Mouse (Mus musculus): ENCODE measurements around the gene Snrnp35. TPM values are rescaled to one million over a fixed set of nuclear protein-coding genes. Genes with fewer than 3 reads are reported as not detected.

Gene Snrnp35
- polyA plus RNA-seq, 1 experiment from 2014 or later, result 33.1 TPM

DNA sequence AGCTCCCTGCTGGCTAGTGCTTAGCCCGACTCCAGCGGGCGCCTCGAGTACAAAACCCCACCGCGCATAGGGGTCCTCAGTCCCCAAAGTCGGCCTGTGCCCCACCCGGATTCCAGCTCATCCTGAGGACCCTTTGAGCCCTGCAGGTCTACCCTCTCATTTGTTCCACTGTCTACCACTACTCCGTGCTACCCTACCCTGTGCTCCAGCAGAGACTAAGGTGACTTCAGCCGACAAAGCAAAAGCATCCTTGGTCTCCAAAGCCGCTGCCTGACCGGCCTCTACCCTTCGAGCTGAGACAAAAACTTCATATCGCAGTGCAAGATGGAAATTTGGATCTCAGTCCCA lies 48.6 kb downstream of the Snrnp35 start:
- no peak for ATAC-seq (ENCODE audit: low FRiP score)
- peak overlapping the region; percentile 82 for H3K4me3 ChIP-seq (replicated peaks)
- H3K27me3 ChIP-seq, result peaks cover 5% of the 10 kb centered on the region; the same call in 1 of the 2 replicates
- H3K9me3 ChIP-seq, result no peaks in the 10 kb centered on the region
- H3K4me1 ChIP-seq, result peaks cover 39% of the 10 kb centered on the region
- 9% methylated on average over 14 of the region's 14 CpGs for WGBS
- peak overlapping the region; percentile 74 for H3K4me2 ChIP-seq
- H3K27ac ChIP-seq, result peak overlapping the region; percentile 82
- H3K9ac ChIP-seq, result peak overlapping the region; percentile 76
- 0 out of 2 replicates have a peak, but pooled peaks cover 3% of the 10 kb centered on the region for H3K36me3 ChIP-seq (replicated peaks)

DNA sequence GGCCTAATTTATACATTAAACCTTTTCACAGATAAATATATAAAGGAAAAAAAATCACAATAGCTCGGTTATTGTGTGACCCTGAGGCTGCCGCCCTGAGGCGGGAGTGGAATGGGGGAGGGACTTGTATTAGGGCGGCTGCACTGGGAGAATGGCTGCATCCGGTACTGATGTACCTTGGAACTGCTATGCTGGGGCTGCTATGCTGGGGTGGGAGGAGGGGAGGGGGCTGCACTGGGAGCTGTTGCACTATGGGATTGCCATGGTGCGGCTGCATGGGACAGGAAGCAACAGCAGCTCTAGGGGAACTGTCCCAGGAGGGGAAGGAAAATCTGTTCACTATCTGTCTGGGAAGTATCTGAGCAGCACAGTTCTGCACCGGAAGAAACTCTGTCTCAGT lies 49.5 kb downstream of the Snrnp35 start:
- Histone ChIP-seq H3K4me3 (replicated peaks) (no peak overlapping the region), H3K27ac (no peak overlapping the region)
- ATAC-seq (ENCODE audit: low FRiP score), result no peak

DNA sequence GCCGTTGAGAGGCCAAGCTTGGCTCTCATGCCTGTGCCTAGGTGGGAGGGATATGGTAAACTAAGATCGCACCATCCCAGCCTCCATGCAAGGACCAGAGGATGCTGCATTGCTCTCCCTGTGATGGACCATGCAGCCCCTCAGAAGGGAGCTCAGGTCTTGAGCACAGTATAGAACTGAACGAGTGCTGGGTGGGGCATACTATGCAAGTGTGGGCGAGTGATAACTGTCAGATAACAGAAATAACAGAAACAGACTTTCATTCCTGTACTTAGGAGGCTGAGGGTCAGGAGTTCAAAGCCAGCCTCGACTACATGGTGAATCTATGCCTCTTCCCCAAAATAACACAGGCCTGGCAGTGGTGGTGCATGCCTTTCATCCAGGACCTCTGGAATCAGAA lies 52.1 kb downstream of the Snrnp35 start:
- no peaks in the 10 kb centered on the region for H3K9me3 ChIP-seq
- peaks cover 10% of the 10 kb centered on the region; the same call in 1 of the 2 replicates for H3K27me3 ChIP-seq
- no peaks in the 10 kb centered on the region for H3K36me3 ChIP-seq (replicated peaks)
- H3K9ac ChIP-seq, result no peak overlapping the region
- ATAC-seq (ENCODE audit: low FRiP score), result no peak
- H3K4me1 ChIP-seq, result peaks cover 24% of the 10 kb centered on the region
- no peak overlapping the region for H3K27ac ChIP-seq
- WGBS, result 70% methylated on average over 5 of the region's 5 CpGs
- H3K4me3 ChIP-seq (replicated peaks), result no peak overlapping the region
- no peak overlapping the region for H3K4me2 ChIP-seq

More for the DNA sequence above, 49.5 kb downstream of the Snrnp35 start:
- H3K4me1 ChIP-seq, result peaks cover 44% of the 10 kb centered on the region
- no peaks in the 10 kb centered on the region for H3K9me3 ChIP-seq
- peaks cover 10% of the 10 kb centered on the region; the same call in 1 of the 2 replicates for H3K27me3 ChIP-seq
- 0 out of 2 replicates have a peak overlapping the region, but pooled peaks have one; percentile 13 for H3K9ac ChIP-seq
- WGBS, result 32% methylated on average over 7 of the region's 7 CpGs
- no peak overlapping the region for H3K4me2 ChIP-seq
- no peaks in the 10 kb centered on the region for H3K36me3 ChIP-seq (replicated peaks)

DNA sequence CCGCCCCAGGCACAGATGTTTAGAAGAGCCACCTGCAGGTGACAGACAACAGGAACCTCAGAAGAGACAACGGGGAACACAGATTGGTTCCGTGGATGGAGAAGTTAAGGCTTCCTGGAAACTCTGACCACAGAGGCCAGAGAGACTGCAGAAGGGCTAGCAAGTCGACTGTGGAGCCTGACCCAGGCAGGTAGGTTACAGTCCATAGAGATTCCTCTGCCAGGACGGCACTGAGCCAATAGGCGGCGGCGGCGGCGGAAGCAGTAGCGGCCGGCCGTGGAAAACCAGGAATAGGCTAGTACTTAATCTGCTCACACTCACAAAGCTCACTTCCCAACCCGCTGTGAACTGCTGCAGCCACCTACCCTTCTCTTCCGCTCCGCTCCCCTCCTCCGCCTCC lies 53.8 kb downstream of the Snrnp35 start:
- Histone ChIP-seq H3K36me3 (replicated peaks) (no peaks in the 10 kb centered on the region), H3K27ac (no peak overlapping the region), H3K4me1 (peaks cover 14% of the 10 kb centered on the region), H3K4me2 (peak overlapping the region; percentile 41), H3K4me3 (replicated peaks) (peak overlapping the region; percentile 8; the same call in 1 of the 2 replicates), H3K9ac (peak overlapping the region; percentile 12; the same call in 1 of the 2 replicates), H3K27me3 (peaks cover 10% of the 10 kb centered on the region; the same call in 1 of the 2 replicates), H3K9me3 (no peaks in the 10 kb centered on the region)
- WGBS, result 6% methylated on average over 17 of the region's 17 CpGs
- no peak for ATAC-seq (ENCODE audit: low FRiP score)

DNA sequence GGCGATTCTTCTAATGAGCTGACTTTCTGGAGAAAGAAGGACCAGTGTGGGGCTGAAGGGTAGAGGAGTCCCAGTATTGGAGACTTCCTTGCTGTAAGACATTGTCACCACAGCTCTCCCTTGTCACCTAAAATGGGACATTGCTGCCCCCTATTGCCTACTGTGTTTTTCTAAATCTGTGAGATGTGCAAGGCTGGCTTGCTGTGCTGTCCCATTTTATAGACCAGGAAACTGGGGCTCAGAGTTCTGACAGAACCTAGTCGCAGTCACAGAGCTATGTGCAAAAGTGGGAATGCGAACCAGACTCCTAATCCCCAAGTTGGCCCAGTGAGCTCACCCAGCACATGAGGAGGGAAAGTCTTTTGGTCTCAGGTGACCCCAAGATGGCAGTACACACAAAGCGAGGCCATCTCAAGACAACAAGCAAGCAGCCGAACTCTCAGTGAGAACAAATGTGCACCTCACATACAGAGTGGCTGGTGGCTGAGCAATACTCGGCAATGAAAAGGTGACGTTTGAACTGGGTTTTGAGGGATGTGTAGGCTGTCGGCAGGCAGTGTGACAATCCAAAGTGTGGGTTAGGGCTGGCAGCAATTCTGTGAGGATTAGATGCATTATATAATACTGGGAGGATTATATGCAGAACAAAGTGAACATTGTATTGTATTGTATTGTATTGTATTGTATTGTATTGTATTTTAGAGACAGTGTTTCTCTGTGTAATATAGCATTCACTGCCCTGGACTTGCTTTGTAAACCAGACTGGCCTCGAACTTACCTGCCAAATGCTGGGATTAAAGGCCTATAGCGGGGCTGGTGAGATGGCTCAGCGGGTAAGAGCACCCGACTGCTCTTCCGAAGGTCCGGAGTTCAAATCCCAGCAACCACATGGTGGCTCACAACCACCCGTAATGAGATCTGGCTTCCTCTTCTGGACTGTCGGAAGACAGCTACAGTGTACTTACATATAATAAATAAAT lies 56.2 kb downstream of the Snrnp35 start:
- H3K4me2 ChIP-seq, result no peak overlapping the region
- ATAC-seq (ENCODE audit: low FRiP score), result no peak
- H3K36me3 ChIP-seq (replicated peaks), result peaks cover 11% of the 10 kb centered on the region
- WGBS, result 76% methylated on average over 16 of the region's 16 CpGs
- no peaks in the 10 kb centered on the region for H3K9me3 ChIP-seq
- peaks cover 19% of the 10 kb centered on the region for H3K4me1 ChIP-seq
- H3K9ac ChIP-seq, result no peak overlapping the region
- peaks cover 10% of the 10 kb centered on the region; the same call in 1 of the 2 replicates for H3K27me3 ChIP-seq
- no peak overlapping the region for H3K4me3 ChIP-seq (replicated peaks)
- H3K27ac ChIP-seq, result no peak overlapping the region

DNA sequence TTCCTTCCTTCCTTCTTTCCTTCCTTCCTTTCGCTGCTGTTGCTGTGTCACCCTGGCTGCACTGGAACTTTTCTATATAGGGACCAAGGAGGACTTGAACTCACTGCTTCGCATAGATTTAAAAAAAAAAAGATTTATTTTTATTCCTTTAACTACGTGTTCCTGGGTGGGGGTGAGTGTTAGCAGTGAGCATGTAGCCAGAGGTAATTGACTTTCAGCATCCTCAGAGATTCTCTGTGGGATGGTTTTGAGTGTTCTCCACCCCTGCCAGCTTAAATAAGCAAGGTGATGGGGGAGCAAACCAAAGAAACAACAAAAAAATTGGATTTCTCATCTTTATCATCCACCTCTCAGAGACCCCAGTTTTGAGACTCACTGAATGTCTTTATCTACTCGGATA lies 57.0 kb downstream of the Snrnp35 start:
- Histone ChIP-seq H3K4me3 (replicated peaks) (peak overlapping the region; percentile 66), H3K4me2 (peak overlapping the region; percentile 35), H3K9me3 (no peaks in the 10 kb centered on the region), H3K36me3 (replicated peaks) (peaks cover 19% of the 10 kb centered on the region), H3K27ac (no peak overlapping the region), H3K27me3 (peaks cover 10% of the 10 kb centered on the region; the same call in 1 of the 2 replicates), H3K9ac (peak overlapping the region; percentile 25; the same call in 1 of the 2 replicates), H3K4me1 (peaks cover 19% of the 10 kb centered on the region)
- WGBS, result 75% methylated on average over 4 of the region's 4 CpGs
- ATAC-seq (ENCODE audit: low FRiP score), result no peak

DNA sequence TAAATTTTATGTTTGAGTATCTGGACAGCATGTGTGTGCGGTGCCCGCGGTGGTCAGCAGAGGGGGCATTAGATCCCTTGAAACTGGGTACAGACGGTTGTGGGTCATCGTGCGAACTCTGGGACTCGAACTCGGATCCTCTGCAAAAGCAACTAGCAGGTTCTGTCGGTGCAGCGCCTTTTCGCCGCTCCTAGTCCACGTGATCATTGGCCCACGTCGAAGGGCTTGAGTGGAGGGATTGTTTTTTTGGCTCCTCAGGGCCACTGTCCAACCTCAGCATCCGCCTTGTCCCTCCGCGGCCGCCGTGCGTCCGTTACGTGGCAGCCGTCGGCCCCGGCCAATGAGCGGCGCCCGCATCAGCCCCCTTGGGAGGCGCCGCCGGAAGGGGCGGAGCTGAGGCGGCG lies 57.5 kb downstream of the Snrnp35 start, which contains the start of gene Tmed2:
Gene Tmed2, plus strand, starts transcription at position 313 of the 404 bp plus-strand sequence.
- WGBS, result under 1% methylated on average over 35 of the region's 35 CpGs
- peak within 1 kb of the TSS; percentile 66 for H3K4me3 ChIP-seq (replicated peaks)
- H3K4me1 ChIP-seq, result peaks cover 19% of the 10 kb centered on the region
- peak within 1 kb of the TSS; percentile 78 for H3K27ac ChIP-seq
- peak within 1 kb of the TSS; percentile 83 for H3K9ac ChIP-seq
- ATAC-seq (ENCODE audit: low FRiP score), result peak; percentile 97
- peaks cover 10% of the 10 kb centered on the region; the same call in 1 of the 2 replicates for H3K27me3 ChIP-seq
- H3K36me3 ChIP-seq (replicated peaks), result peaks cover 24% of the 10 kb centered on the region
- peak within 1 kb of the TSS; percentile 75 for H3K4me2 ChIP-seq
- no peaks in the 10 kb centered on the region for H3K9me3 ChIP-seq

Other genes starting within 250 kb of the Snrnp35 start
- 6.8 and 8.9 TPM in 2 replicates for gene Pitpnm2, start 233.4 kb upstream of the Snrnp35 start, polyA plus RNA-seq (2016; fragmentation: Nextera tagmentation; extraction: Ambion mirVana)
- gene Mphosph9, start 155.2 kb upstream of the Snrnp35 start, polyA plus RNA-seq (2016; fragmentation: Nextera tagmentation; extraction: Ambion mirVana), result 24.4 and 24.7 TPM in 2 replicates
- 19.2 and 23.0 TPM in 2 replicates for gene 2810006K23Rik, start 155.0 kb upstream of the Snrnp35 start, polyA plus RNA-seq (2016; fragmentation: Nextera tagmentation; extraction: Ambion mirVana)
- 81.1 and 105 TPM in 2 replicates for gene Cdk2ap1, start 120.1 kb upstream of the Snrnp35 start, polyA plus RNA-seq (2016; fragmentation: Nextera tagmentation; extraction: Ambion mirVana)
- gene Sbno1, start 57.1 kb upstream of the Snrnp35 start, polyA plus RNA-seq (2016; fragmentation: Nextera tagmentation; extraction: Ambion mirVana), result 102 and 109 TPM in 2 replicates
- gene Kmt5a, start 43.2 kb upstream of the Snrnp35 start, polyA plus RNA-seq (2016; fragmentation: Nextera tagmentation; extraction: Ambion mirVana), result 41.9 and 59.7 TPM in 2 replicates
- 18.6 and 20.4 TPM in 2 replicates for gene Rilpl2, start 4.8 kb upstream of the Snrnp35 start, polyA plus RNA-seq (2016; fragmentation: Nextera tagmentation; extraction: Ambion mirVana)
- gene Rilpl1, start 48.3 kb downstream of the Snrnp35 start, polyA plus RNA-seq (2016; fragmentation: Nextera tagmentation; extraction: Ambion mirVana), result 17.4 and 17.8 TPM in 2 replicates
- gene Tmed2, start 57.6 kb downstream of the Snrnp35 start, polyA plus RNA-seq (2016; fragmentation: Nextera tagmentation; extraction: Ambion mirVana), result 404 and 414 TPM in 2 replicates
- gene Ddx55, start 69.7 kb downstream of the Snrnp35 start, polyA plus RNA-seq (2016; fragmentation: Nextera tagmentation; extraction: Ambion mirVana), result 18.7 and 19.3 TPM in 2 replicates
- 68.2 and 73.1 TPM in 2 replicates for gene Eif2b1, start 96.0 kb downstream of the Snrnp35 start, polyA plus RNA-seq (2016; fragmentation: Nextera tagmentation; extraction: Ambion mirVana)
- 72.0 and 73.4 TPM in 2 replicates for gene Gtf2h3, start 96.0 kb downstream of the Snrnp35 start, polyA plus RNA-seq (2016; fragmentation: Nextera tagmentation; extraction: Ambion mirVana)
- gene Atp6v0a2, start 145.4 kb downstream of the Snrnp35 start, polyA plus RNA-seq (2016; fragmentation: Nextera tagmentation; extraction: Ambion mirVana), result 50.5 and 53.3 TPM in 2 replicates
- gene Dnah10, start 242.0 kb downstream of the Snrnp35 start, polyA plus RNA-seq (2016; fragmentation: Nextera tagmentation; extraction: Ambion mirVana), result 0.11 and 0.37 TPM in 2 replicates